Mouse (Mus musculus) urinary bladder, adult 18-20 months (tissue): Measurements from ENCODE around the gene Ubr4.
A peak's percentile ranks its signal among the peaks of the same experiment; 100 is the strongest.
"Not testable (repeated sequence)": the region's sequence is repeated elsewhere in the genome, so short reads cannot be mapped to it uniquely, and the experiment has no call there.

ENCODE experiments used
- DNase-seq, 2 experiments: peaks; one replicate each; pipeline ENCODE4 v3.0.0; 2022; ENCODE audit warnings: low spot score in 2 of 2, mixed read lengths in 2 of 2

The Ubr4 gene

DNA sequence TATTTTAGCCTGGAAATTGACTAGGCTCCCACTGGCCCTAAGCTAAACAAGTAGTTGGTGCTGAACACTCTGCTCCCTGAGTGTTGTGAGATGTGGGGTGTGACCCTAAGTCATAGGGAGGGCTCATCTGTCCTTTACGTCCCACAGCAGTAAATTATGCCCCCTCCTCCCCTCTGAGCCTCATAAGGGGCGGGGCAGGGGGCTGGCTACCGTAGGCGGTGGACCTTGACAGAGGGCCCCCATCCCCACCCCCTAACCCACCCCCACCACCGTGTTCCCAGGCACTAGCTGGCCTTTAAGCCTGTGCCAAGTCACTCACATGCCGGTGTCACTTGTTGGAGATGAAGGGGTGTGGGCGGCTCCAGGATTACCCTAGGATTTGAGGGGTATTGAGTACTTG, 132.1 kb downstream of the Ubr4 start:
- no peak for DNase-seq

DNA sequence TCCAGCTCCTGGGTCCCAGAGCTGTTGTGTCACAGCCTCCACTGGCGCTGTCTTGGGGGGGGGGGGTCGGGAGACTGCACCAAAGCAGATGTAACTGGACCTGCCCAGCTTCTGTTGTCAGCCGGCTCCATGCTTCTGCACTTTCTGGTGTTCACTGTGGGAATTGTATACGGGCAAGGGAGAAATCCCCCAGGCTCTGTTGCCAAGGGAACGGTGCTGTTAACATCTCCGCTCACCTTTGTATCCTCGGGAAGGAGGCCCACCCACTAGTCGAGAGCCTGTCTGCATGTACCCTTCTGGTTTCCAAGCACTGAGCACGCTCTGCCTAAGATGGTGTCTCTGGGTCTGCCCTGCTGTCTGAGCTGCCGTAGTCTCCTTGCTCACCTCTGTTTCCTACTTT, 134.7 kb downstream of the Ubr4 start:
- no peak for DNase-seq

DNA sequence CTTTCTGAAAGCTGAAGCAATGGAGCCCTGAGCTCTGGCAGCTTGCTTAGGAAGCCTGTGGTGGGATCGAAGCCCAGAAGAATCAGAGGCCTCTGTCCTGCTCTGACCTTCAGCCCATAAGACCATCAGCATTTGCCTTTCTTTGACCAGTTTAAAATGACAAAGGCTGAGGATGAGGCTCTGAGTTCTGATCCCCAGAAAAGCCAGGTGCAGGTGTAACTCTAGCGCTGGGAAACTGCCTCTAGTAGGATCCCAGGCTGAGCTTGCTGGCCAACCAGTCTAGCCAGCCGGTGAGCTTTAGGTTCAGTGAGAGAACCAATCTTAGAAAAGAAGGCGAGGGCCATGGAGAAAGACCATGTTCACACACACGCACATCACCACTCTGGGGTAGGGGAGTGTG, 135.9 kb downstream of the Ubr4 start:
- DNase-seq = no peak

DNA sequence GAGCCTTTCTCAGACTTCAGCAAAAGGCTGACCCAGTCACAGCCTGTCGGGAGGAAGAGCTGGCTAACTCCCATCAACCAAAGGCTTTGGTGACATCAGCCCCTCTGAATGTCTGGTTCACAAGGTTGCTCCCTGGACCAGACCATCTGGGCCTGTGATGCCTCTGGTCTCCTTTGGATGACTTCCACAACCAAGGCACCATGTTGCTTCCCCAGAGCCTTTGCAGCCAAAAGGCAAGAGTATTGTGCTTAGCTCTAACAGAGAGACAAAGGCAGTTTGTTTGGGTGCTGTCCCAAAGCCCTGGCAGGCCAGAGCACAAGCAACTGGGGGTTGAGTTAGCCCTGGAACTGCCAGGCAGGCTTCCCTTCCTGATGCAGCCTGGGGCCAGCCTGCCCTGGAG, 137.5 kb downstream of the Ubr4 start:
- no peak for DNase-seq

GRCm38 (mm10) chr4:139490413-139491055, 138.1 kb downstream of the Ubr4 start:
- no peak for DNase-seq

- no peak for DNase-seq
Observed at GRCm38 (mm10) chr4:139491541-139492170, 139.2 kb downstream of the Ubr4 start.

- peak in 1 of 2 experiments; percentile 23 for DNase-seq
Observed at GRCm38 (mm10) chr4:139492258-139492833, 139.9 kb downstream of the Ubr4 start.

GRCm38 (mm10) chr4:139493227-139494025, 141.0 kb downstream of the Ubr4 start:
- no peak for DNase-seq

GRCm38 (mm10) chr4:139500814-139501213, 148.4 kb downstream of the Ubr4 start:
- no peak for DNase-seq

DNA sequence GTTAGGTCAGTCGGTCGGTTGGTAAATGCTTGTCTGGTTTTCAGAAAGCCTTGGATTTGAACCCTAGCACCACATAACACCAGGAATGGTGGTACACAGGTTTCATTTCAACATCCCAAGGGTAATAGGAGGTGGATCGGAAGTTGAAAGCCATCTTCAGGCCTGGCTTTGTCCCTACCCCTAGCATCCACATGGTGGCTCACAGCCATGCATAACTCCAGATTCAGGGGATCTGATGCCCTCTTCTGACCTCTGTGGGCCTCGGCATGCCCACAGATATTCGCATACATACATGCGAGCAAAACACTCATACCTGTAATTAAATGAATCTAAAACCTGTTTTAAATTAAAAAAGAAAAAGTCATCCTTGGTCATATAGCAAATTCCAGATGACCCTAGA, 149.3 kb downstream of the Ubr4 start:
- DNase-seq = no peak

GRCm38 (mm10) chr4:139503919-139504318, 151.5 kb downstream of the Ubr4 start:
- DNase-seq = no peak

GRCm38 (mm10) chr4:139505716-139506115, 153.3 kb downstream of the Ubr4 start:
- no peak for DNase-seq

GRCm38 (mm10) chr4:139506727-139507126, 154.3 kb downstream of the Ubr4 start:
- DNase-seq = no peak

DNA sequence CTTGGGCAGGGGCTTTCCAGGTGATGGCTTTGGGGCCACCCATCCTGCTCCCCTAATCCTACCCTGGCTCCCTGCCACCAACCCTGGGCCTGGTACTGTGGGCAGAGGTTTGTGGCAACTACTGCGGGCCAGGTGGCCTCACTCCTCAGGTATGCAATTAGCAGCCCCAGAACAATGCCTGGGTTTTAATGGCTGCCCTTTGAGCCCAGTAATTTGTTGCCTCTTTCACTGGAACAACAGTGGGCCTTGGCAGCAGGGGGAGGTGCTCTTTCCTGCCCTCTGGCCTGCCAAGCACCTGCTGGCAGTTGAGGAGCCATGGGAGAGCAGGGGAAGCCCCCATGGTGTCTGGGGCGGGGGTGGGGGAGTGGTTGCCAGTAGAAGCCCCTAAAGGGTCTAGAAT, 156.7 kb downstream of the Ubr4 start:
- DNase-seq = no peak

DNA sequence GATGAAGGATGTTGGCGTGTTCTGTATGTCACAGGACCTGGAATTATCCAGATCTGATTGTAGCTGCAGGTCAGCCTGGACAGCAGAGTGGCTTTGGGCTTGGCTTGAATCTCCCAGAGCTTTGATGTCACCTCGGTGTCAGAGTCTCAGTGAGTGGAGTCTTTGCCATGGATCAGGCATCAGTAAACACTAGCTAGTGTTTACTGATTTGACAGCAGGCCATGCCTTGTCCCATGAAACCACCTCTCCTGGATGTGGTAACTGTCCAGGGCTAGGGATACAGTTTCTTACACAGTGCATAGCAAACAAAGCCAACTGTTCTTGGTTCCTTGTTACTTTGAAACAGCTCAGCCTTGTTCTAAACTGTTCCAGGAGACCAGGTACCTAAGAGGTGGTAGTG, 159.1 kb downstream of the Ubr4 start:
- no peak for DNase-seq

DNA sequence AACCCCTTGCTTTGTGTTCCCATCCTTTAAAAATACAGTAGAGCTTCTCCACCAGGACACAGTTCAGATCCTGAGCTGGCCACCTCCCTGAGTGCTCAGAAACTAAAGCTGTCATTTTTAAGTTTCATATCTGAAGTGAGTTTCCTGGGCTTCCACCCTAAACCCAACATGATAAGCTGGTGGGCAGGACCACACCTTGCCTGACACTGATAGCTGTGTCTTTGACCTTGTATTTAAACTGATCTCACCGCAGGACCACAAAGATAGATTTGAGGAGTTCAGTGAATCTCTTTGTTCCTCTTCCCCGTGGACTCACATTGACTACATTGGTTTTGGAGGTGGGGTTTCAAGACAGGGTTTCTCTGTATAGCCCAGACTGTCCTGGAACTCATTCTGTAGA, 160.6 kb downstream of the Ubr4 start:
- DNase-seq = no peak

GRCm38 (mm10) chr4:139519221-139519620, 166.8 kb downstream of the Ubr4 start:
- no peak for DNase-seq

DNA sequence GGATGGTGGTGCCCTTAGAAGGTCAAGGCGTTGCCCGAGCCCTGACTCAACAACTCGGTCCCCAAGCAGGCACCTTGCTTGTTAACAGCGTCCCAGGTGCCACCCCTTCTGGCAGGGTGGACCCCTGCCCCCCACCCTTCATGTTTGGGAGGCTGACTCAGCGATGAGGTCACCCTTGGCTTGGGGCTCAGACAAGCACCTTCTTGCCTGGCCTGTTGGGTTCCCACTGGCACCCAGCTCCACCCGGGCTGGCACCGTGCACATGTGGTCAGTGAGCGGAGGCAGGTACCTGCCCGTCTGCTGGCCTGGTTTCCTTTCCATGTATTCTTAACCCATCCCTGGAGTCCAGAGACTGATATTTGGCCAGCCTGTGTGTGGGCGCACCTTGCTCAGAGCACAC, 169.5 kb downstream of the Ubr4 start:
- peak; percentile 48 to 84 for DNase-seq

DNA sequence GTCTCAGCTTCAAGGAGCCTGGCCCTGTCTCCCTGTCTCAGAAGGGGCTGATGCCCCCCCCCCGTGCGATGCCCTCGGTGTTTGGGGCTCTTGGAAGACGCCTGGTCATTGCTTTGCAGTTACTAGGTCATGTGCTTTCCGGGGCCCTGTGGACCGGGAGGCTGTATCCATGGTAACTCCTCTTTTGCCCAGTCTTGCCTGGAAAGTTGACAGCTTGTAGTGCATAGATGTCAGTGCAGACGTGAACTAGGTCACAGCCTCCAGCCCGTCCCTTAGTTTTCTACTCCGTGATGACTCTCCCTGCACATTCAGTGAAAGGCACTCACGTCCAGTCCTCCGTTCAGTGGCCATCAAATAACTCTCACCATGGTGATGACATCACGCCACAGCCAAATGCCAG, 174.1 kb downstream of the Ubr4 start:
- DNase-seq = no peak

DNA sequence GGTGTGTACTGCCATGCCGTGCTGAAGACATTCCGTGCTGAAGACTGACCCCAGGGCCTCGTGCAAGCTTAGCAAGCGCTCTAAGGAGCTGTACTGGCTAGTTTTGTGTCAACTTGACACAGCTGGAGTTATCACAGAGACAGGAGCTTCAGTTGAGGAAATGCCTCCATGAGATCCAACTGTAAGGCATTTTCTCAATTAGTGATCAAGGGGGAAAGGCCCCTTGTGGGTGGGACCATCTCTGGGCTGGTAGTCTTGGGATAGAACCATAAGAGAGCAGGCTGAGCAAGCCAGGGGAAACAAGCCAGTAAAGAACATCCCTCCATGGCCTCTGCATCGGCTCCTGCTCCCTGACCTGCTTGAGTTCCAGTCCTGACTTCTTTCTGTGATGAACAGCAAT, 177.8 kb downstream of the Ubr4 start, which contains the start of gene Iffo2:
Gene Iffo2 (plus strand): TSS at position 301 of the 400 bp plus-strand sequence.
- DNase-seq = not testable (repeated sequence)

- no peak for DNase-seq
Observed at GRCm38 (mm10) chr4:139532081-139532480, 179.7 kb downstream of the Ubr4 start.

DNA sequence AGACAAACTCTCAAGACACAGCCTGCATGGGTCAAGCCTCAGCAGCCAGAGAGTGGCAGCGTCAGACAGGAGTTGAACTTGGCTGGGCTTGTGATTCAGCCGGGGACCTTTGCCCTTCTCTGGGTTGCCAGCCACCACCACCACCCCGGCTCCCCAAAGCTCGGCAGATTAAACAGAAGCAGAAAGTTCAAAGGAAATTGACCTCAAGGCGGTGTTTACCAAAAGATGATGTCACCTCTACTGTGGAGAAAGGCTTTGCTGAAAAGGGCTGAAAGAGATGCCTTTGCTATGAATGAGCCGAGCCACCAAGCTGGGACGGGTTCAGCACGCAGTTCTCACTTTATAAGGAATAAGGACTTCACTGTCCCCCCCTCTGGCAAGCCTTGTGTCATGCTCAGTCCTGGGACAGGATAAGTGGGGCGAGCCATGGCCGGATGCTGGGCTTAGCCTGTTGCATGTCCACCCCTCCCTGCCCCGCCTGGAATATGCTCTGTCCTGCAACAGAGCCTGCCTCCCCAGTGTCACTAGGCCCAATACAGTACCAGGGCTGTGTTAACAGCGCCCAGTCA, 182.8 kb downstream of the Ubr4 start:
- peak; percentile 56 to 82 for DNase-seq
